Mouse (Mus musculus): ENCODE measurements around the gene Uhrf1bp1. TPM values are rescaled to one million over a fixed set of nuclear protein-coding genes. Genes with fewer than 3 reads are reported as not detected.
A peak's percentile ranks its signal among the peaks of the same experiment; 100 is the strongest.

Gene Uhrf1bp1
- polyA plus RNA-seq, 1 experiment from 2014 or later, result 5.0 TPM

- no peaks in the 10 kb centered on the region for H3K4me1 ChIP-seq
- ATAC-seq, result no peak
- 85% methylated on average over 19 of the region's 19 CpGs for WGBS (ENCODE audit: insufficient replicate concordance)
- H3K9ac ChIP-seq, result no peak overlapping the region
- H3K36me3 ChIP-seq, result peaks cover 90% of the 10 kb centered on the region
- H3K27me3 ChIP-seq (replicated peaks), result no peaks in the 10 kb centered on the region
- no peak overlapping the region for H3K27ac ChIP-seq
- H3K4me3 ChIP-seq, result no peak overlapping the region
- H3K9me3 ChIP-seq (replicated peaks), result no peaks in the 10 kb centered on the region
- H3K4me2 ChIP-seq, result no peak overlapping the region
Measured at GRCm38 (mm10) chr17:27886499-27887210, 30.4 kb downstream of the Uhrf1bp1 start.

GRCm38 (mm10) chr17:27907512-27908205, 51.4 kb downstream of the Uhrf1bp1 start:
- peak overlapping the region; percentile 88 for H3K9ac ChIP-seq
- peak overlapping the region; percentile 91 for H3K4me3 ChIP-seq
- under 1% methylated on average over 45 of the region's 45 CpGs for WGBS (ENCODE audit: insufficient replicate concordance)
- peaks cover 21% of the 10 kb centered on the region for H3K36me3 ChIP-seq
- no peaks in the 10 kb centered on the region for H3K27me3 ChIP-seq (replicated peaks)
- peak overlapping the region; percentile 89 for H3K27ac ChIP-seq
- H3K4me1 ChIP-seq, result peaks cover 34% of the 10 kb centered on the region
- ATAC-seq, result peak; percentile 65
- H3K9me3 ChIP-seq (replicated peaks), result no peaks in the 10 kb centered on the region
- H3K4me2 ChIP-seq, result peak overlapping the region; percentile 98

GRCm38 (mm10) chr17:27908206-27908887, 52.1 kb downstream of the Uhrf1bp1 start:
- WGBS (ENCODE audit: insufficient replicate concordance), result 1% methylated on average over 12 of the region's 12 CpGs
- peak; percentile 47; the same call in 1 of the 2 replicates for ATAC-seq
- Histone ChIP-seq H3K4me3 (peak overlapping the region; percentile 91), H3K4me2 (peak overlapping the region; percentile 98), H3K9me3 (replicated peaks) (no peaks in the 10 kb centered on the region), H3K36me3 (peaks cover 17% of the 10 kb centered on the region), H3K9ac (peak overlapping the region; percentile 88), H3K4me1 (peaks cover 34% of the 10 kb centered on the region), H3K27me3 (replicated peaks) (no peaks in the 10 kb centered on the region), H3K27ac (peak overlapping the region; percentile 89)

- peak; percentile 84 for ATAC-seq
- H3K9me3 ChIP-seq (replicated peaks), result no peaks in the 10 kb centered on the region
- peak within 1 kb of the TSS; percentile 89 for H3K27ac ChIP-seq
- peaks cover 34% of the 10 kb centered on the region for H3K4me1 ChIP-seq
- H3K4me3 ChIP-seq, result peak within 1 kb of the TSS; percentile 91
- no peaks in the 10 kb centered on the region for H3K27me3 ChIP-seq (replicated peaks)
- peak within 1 kb of the TSS; percentile 98 for H3K4me2 ChIP-seq
- WGBS (ENCODE audit: insufficient replicate concordance), result under 1% methylated on average over 73 of the region's 78 CpGs
- peaks cover 14% of the 10 kb centered on the region for H3K36me3 ChIP-seq
- peak within 1 kb of the TSS; percentile 88 for H3K9ac ChIP-seq
Measured at GRCm38 (mm10) chr17:27908888-27909621, 52.8 kb downstream of the Uhrf1bp1 start, which contains the start of gene Anks1. Gene Anks1 (plus strand): TSS chr17:27909306.

GRCm38 (mm10) chr17:27909622-27910500, 53.6 kb downstream of the Uhrf1bp1 start, which contains the start of gene Taf11:
Gene Taf11 (minus strand): TSS chr17:27909844.
- Histone ChIP-seq H3K36me3 (peaks cover 10% of the 10 kb centered on the region), H3K4me1 (peaks cover 34% of the 10 kb centered on the region), H3K4me3 (peak within 1 kb of the TSS; percentile 91), H3K9me3 (replicated peaks) (no peaks in the 10 kb centered on the region), H3K27ac (peak within 1 kb of the TSS; percentile 89), H3K9ac (peak within 1 kb of the TSS; percentile 88), H3K4me2 (peak within 1 kb of the TSS; percentile 98), H3K27me3 (replicated peaks) (no peaks in the 10 kb centered on the region)
- WGBS (ENCODE audit: insufficient replicate concordance), result 1% methylated on average over 53 of the region's 53 CpGs
- peak; percentile 49; the same call in 1 of the 2 replicates for ATAC-seq

GRCm38 (mm10) chr17:27911371-27911770, 55.1 kb downstream of the Uhrf1bp1 start:
- H3K36me3 ChIP-seq, result peaks cover 5% of the 10 kb centered on the region; the same call in 1 of the 2 replicates
- no peak overlapping the region for H3K4me2 ChIP-seq
- 75% methylated on average over 7 of the region's 7 CpGs for WGBS (ENCODE audit: insufficient replicate concordance)
- no peaks in the 10 kb centered on the region for H3K9me3 ChIP-seq (replicated peaks)
- peaks cover 29% of the 10 kb centered on the region for H3K4me1 ChIP-seq
- H3K27me3 ChIP-seq (replicated peaks), result no peaks in the 10 kb centered on the region
- no peak overlapping the region for H3K9ac ChIP-seq
- no peak overlapping the region for H3K27ac ChIP-seq
- no peak overlapping the region for H3K4me3 ChIP-seq
- ATAC-seq, result no peak

GRCm38 (mm10) chr17:27914742-27915141, 58.5 kb downstream of the Uhrf1bp1 start:
- ATAC-seq, result no peak
- H3K4me1 ChIP-seq, result peaks cover 21% of the 10 kb centered on the region

GRCm38 (mm10) chr17:27916366-27916765, 60.1 kb downstream of the Uhrf1bp1 start:
- Histone ChIP-seq H3K4me3 (no peak overlapping the region), H3K4me2 (no peak overlapping the region), H3K4me1 (peaks cover 12% of the 10 kb centered on the region), H3K9ac (no peak overlapping the region), H3K27ac (no peak overlapping the region), H3K27me3 (replicated peaks) (no peaks in the 10 kb centered on the region), H3K36me3 (peaks cover 5% of the 10 kb centered on the region; the same call in 1 of the 2 replicates), H3K9me3 (replicated peaks) (no peaks in the 10 kb centered on the region)
- no peak for ATAC-seq
- WGBS (ENCODE audit: insufficient replicate concordance), result 84% methylated on average over 4 of the region's 4 CpGs

More at GRCm38 (mm10) chr17:27914742-27915141, 58.5 kb downstream of the Uhrf1bp1 start:
- WGBS (ENCODE audit: insufficient replicate concordance), result 76% methylated on average over 4 of the region's 4 CpGs
- Histone ChIP-seq H3K4me2 (no peak overlapping the region), H3K27ac (no peak overlapping the region), H3K9ac (no peak overlapping the region), H3K9me3 (replicated peaks) (no peaks in the 10 kb centered on the region), H3K4me3 (no peak overlapping the region), H3K27me3 (replicated peaks) (no peaks in the 10 kb centered on the region), H3K36me3 (peaks cover 5% of the 10 kb centered on the region; the same call in 1 of the 2 replicates)

GRCm38 (mm10) chr17:27920676-27921075, 64.4 kb downstream of the Uhrf1bp1 start:
- no peak overlapping the region for H3K4me2 ChIP-seq
- peaks cover 19% of the 10 kb centered on the region for H3K4me1 ChIP-seq
- no peak overlapping the region for H3K4me3 ChIP-seq
- no peaks in the 10 kb centered on the region for H3K36me3 ChIP-seq
- H3K27ac ChIP-seq, result no peak overlapping the region
- WGBS (ENCODE audit: insufficient replicate concordance), result 71% methylated on average over 4 of the region's 4 CpGs
- H3K9me3 ChIP-seq (replicated peaks), result no peaks in the 10 kb centered on the region
- no peak overlapping the region for H3K9ac ChIP-seq
- no peaks in the 10 kb centered on the region for H3K27me3 ChIP-seq (replicated peaks)
- ATAC-seq, result no peak

- H3K9me3 ChIP-seq (replicated peaks), result no peaks in the 10 kb centered on the region
- ATAC-seq, result no peak
- no peaks in the 10 kb centered on the region for H3K27me3 ChIP-seq (replicated peaks)
- 77% methylated on average over 11 of the region's 11 CpGs for WGBS (ENCODE audit: insufficient replicate concordance)
- H3K4me1 ChIP-seq, result peaks cover 19% of the 10 kb centered on the region
- no peak overlapping the region for H3K27ac ChIP-seq
- H3K9ac ChIP-seq, result no peak overlapping the region
- H3K36me3 ChIP-seq, result no peaks in the 10 kb centered on the region
- no peak overlapping the region for H3K4me3 ChIP-seq
- no peak overlapping the region for H3K4me2 ChIP-seq
Measured at GRCm38 (mm10) chr17:27922174-27922712, 66.0 kb downstream of the Uhrf1bp1 start.

All from liver, embryonic 12.5 days (tissue).